Mouse (Mus musculus) heart, embryonic 16.5 days (tissue): ENCODE measurements around the gene Col25a1. TPM values are rescaled to one million over a fixed set of nuclear protein-coding genes. Genes with fewer than 3 reads are reported as not detected.

ENCODE experiments used
- ATAC-seq: fragments of 200-750 bp; cut with Nextera tagmentation; replicated peaks from 2 replicates; pipeline ENCODE4 v1.8.0; 2017; ENCODE audit warnings: moderate number of reproducible peaks; ENCODE audit not compliant: insufficient read depth, low FRiP score; ENCODE audit errors: extremely low read depth
- H3K27ac ChIP-seq: fragments of 300-500 bp; sonication (generic); 2 replicates; pipeline ENCODE4 v1.5.1; 2014; ENCODE audit warnings: mild to moderate bottlenecking, low read length, control low read depth, moderate library complexity
- H3K27me3 ChIP-seq: fragments of 300-500 bp; sonication (generic); 2 replicates; pipeline ENCODE4 v1.6.1; 2014; ENCODE audit warnings: low read length, mixed read lengths; ENCODE audit not compliant: control insufficient read depth, insufficient read depth
- H3K36me3 ChIP-seq: fragments of 300-500 bp; sonication (generic); 2 replicates; pipeline ENCODE4 v1.6.1; 2014; ENCODE audit not compliant: control insufficient read depth, insufficient read depth
- H3K4me1 ChIP-seq: fragments of 300-500 bp; sonication (generic); 2 replicates; pipeline ENCODE4 v1.6.1; 2014; ENCODE audit warnings: low read length, mixed read lengths; ENCODE audit not compliant: control insufficient read depth, insufficient read depth
- H3K4me2 ChIP-seq: fragments of 300-500 bp; sonication (generic); 2 replicates; pipeline ENCODE4 v1.6.1; 2014; ENCODE audit warnings: low read depth, mild to moderate bottlenecking, control low read depth, low read length
- H3K4me3 ChIP-seq: fragments of 300-500 bp; sonication (generic); 2 replicates; pipeline ENCODE4 v1.5.1; 2014; ENCODE audit warnings: mild to moderate bottlenecking, control low read depth, low read length
- H3K9ac ChIP-seq: fragments of 300-500 bp; sonication (generic); 2 replicates; pipeline ENCODE4 v1.6.1; 2014; ENCODE audit warnings: low read length, control low read depth
- H3K9me3 ChIP-seq: fragments of 300-500 bp; sonication (generic); replicated peaks from 2 replicates; pipeline ENCODE4 v1.6.1; 2016; ENCODE audit warnings: low read length; ENCODE audit not compliant: control insufficient read depth
- WGBS: fragments of 180-500 bp; shearing (Covaris S2); extraction: QIAGEN DNeasy Blood & Tissue Kit; methylation state at CpG from one replicate; pipeline ENCODE4 v1.1.7; 2014; 5-methylcytosine and 5-hydroxymethylcytosine counted together
- polyA plus RNA-seq: library from polyadenylated mRNA; unstranded; fragments of >200 nt; fragmentation: Nextera tagmentation; extraction: Ambion mirVana; gene quantifications from 2 replicates; pipeline ENCODE4 v1.2.1, GENCODE M21; 2015

Col25a1 gene
- polyA plus RNA-seq, 1 experiment from 2014 or later, result 1.2 TPM

DNA sequence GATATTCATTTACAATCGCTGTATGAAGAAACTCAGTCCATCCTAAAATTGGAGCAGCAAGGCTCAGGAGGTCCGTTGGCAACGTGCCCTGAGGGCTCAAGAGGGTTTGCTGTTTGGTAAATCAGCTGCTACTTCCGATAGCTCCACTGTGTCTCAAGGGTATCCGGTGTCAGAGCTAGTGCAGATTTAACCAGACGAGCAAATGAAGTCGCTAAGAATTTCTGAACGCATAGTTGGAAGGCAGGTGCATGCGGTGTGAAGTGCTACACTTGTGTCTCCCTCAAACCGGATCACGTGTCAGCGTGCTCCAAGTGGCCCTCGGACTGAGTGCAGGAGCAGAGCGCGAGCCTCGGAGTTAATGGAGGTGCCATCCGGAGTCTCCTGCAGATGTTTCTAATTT is 448.2 kb downstream of the Col25a1 start:
- 32% methylated on average over 17 of the region's 17 CpGs for WGBS

GRCm38 (mm10) chr3:130581577-130581976 is 450.3 kb downstream of the Col25a1 start:
- no peaks in the 10 kb centered on the region for H3K27me3 ChIP-seq
- no peak for ATAC-seq
- WGBS, result 86% methylated on average over 2 of the region's 2 CpGs

More for the DNA sequence above, 448.2 kb downstream of the Col25a1 start:
- H3K27ac ChIP-seq, result no peak overlapping the region
- no peaks in the 10 kb centered on the region for H3K4me1 ChIP-seq
- H3K4me3 ChIP-seq, result peak overlapping the region; percentile 21
- 0 out of 2 replicates have a peak, but pooled peaks have one; percentile 52 for ATAC-seq
- H3K9ac ChIP-seq, result no peak overlapping the region
- no peaks in the 10 kb centered on the region for H3K36me3 ChIP-seq
- H3K9me3 ChIP-seq, result peaks cover 3% of the 10 kb centered on the region; the same call in 1 of the 2 replicates
- peaks cover 2% of the 10 kb centered on the region; the same call in 1 of the 2 replicates for H3K27me3 ChIP-seq
- peak overlapping the region; percentile 54 for H3K4me2 ChIP-seq

DNA sequence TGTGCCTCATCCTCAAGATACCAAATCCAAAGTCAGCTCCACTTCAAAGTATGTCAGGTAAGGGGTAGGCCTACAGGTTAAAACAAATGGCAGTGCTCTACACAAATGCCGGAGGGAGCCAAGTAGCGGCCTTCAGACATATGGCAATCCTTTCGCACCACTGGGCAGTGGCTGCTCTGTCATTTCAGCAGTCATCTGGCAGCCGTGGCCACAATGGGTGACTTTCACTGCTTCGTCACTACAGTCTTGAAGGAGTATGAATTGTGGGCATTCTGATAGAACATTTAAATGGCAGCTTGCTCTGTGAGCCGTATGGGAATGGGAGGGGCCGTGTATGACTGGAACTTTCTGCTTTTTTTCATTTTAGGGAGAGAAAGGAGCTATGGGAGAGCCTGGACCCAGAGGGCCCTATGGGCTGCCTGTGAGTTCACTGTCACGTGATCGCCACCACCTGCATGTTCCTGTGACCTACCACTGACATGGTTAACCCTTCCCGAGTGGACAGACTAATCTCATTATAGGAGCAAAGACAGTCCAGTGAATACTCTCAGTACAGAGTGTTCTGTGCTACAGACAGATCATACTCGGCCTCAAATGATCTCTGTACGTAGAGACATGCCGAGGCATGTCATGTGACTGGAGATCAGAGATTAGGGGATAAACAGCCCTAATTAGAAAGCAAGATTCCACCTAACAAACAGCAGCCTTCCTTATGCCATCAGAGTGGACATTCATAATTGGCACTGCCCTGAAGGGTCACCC is 451.8 kb downstream of the Col25a1 start:
- H3K4me2 ChIP-seq, result no peak overlapping the region
- H3K27me3 ChIP-seq, result no peaks in the 10 kb centered on the region
- no peak overlapping the region for H3K27ac ChIP-seq
- 80% methylated on average over 13 of the region's 13 CpGs for WGBS
- no peak for ATAC-seq
- no peaks in the 10 kb centered on the region for H3K9me3 ChIP-seq
- H3K9ac ChIP-seq, result no peak overlapping the region
- H3K36me3 ChIP-seq, result no peaks in the 10 kb centered on the region
- no peak overlapping the region for H3K4me3 ChIP-seq
- H3K4me1 ChIP-seq, result no peaks in the 10 kb centered on the region

More at GRCm38 (mm10) chr3:130581577-130581976, 450.3 kb downstream of the Col25a1 start:
- Histone ChIP-seq H3K4me1 (no peaks in the 10 kb centered on the region), H3K4me3 (no peak overlapping the region), H3K9me3 (peaks cover 2% of the 10 kb centered on the region; the same call in 1 of the 2 replicates), H3K4me2 (no peak overlapping the region), H3K27ac (no peak overlapping the region), H3K36me3 (no peaks in the 10 kb centered on the region), H3K9ac (no peak overlapping the region)

GRCm38 (mm10) chr3:130584007-130584406 is 452.7 kb downstream of the Col25a1 start:
- Histone ChIP-seq H3K4me3 (no peak overlapping the region), H3K27ac (no peak overlapping the region), H3K9me3 (no peaks in the 10 kb centered on the region), H3K9ac (no peak overlapping the region), H3K36me3 (no peaks in the 10 kb centered on the region), H3K4me1 (no peaks in the 10 kb centered on the region), H3K27me3 (no peaks in the 10 kb centered on the region), H3K4me2 (no peak overlapping the region)
- no peak for ATAC-seq
- 84% methylated on average over 7 of the region's 7 CpGs for WGBS

GRCm38 (mm10) chr3:130595050-130595449 is 463.7 kb downstream of the Col25a1 start:
- no peaks in the 10 kb centered on the region for H3K27me3 ChIP-seq
- no peaks in the 10 kb centered on the region for H3K9me3 ChIP-seq
- no peaks in the 10 kb centered on the region for H3K36me3 ChIP-seq
- no peak overlapping the region for H3K27ac ChIP-seq
- 33% methylated on average over 8 of the region's 8 CpGs for WGBS
- no peak for ATAC-seq
- H3K4me1 ChIP-seq, result peaks cover 12% of the 10 kb centered on the region; the same call in 1 of the 2 replicates
- no peak overlapping the region for H3K9ac ChIP-seq
- peak overlapping the region; percentile 8; the same call in 1 of the 2 replicates for H3K4me3 ChIP-seq
- peak overlapping the region; percentile 49 for H3K4me2 ChIP-seq

DNA sequence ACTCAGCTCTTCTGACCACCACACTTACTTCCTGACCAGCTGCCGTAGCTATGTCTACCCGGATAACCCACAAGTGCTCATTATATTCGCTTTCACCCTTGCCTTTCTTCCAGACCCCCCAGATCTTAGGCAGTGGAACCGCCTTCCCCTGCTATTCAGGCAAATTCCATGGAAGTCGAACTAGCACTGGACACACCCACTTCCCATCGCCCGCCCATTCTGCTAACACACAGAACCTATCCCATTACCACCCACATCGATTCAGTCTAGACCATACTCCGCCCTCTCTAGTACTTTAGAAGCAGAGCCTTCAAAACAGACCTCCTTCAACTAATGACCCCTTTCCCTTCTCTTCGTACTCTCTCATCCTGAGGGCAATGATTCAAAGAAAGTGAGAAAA is 470.2 kb downstream of the Col25a1 start:
- no peaks in the 10 kb centered on the region for H3K36me3 ChIP-seq
- no peak overlapping the region for H3K27ac ChIP-seq
- no peak overlapping the region for H3K4me2 ChIP-seq
- H3K9me3 ChIP-seq, result no peaks in the 10 kb centered on the region
- H3K4me1 ChIP-seq, result no peaks in the 10 kb centered on the region
- ATAC-seq, result no peak
- 74% methylated on average over 10 of the region's 10 CpGs for whole genome bisulfite sequencing
- no peak overlapping the region for H3K9ac ChIP-seq
- H3K4me3 ChIP-seq, result no peak overlapping the region
- no peaks in the 10 kb centered on the region for H3K27me3 ChIP-seq

- ATAC-seq, result no peak
- no peak overlapping the region for H3K4me3 ChIP-seq
- WGBS, result 83% methylated on average over 2 of the region's 2 CpGs
- H3K27me3 ChIP-seq, result no peaks in the 10 kb centered on the region
- H3K27ac ChIP-seq, result no peak overlapping the region
- no peak overlapping the region for H3K9ac ChIP-seq
- H3K4me2 ChIP-seq, result no peak overlapping the region
- no peaks in the 10 kb centered on the region for H3K9me3 ChIP-seq
- no peaks in the 10 kb centered on the region for H3K4me1 ChIP-seq
- no peaks in the 10 kb centered on the region for H3K36me3 ChIP-seq
Measured at GRCm38 (mm10) chr3:130607924-130608323, 476.6 kb downstream of the Col25a1 start.

DNA sequence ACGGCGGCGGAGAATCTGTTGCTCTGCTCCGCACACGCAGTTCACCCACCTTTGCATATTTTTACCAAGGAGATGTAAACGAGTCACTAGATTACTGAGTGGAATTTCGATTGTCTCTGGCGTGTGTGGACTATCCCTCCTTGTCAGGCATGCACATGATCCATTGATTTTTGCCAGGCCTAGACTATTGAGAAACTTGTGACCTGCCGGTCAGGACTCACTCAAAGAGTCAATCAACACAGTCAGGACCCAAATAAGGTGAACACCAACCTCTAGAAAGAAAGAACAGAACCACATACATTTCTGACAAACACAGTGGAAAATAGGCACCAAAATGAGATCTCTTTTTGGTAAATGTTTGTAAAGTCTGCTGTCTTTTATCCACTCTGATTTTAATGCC is 483.1 kb downstream of the Col25a1 start:
- 67% methylated on average over 9 of the region's 9 CpGs for WGBS
- no peaks in the 10 kb centered on the region for H3K36me3 ChIP-seq
- 0 out of 2 replicates have a peak, but pooled peaks cover 5% of the 10 kb centered on the region for H3K4me1 ChIP-seq
- no peak overlapping the region for H3K27ac ChIP-seq
- H3K27me3 ChIP-seq, result 0 out of 2 replicates have a peak, but pooled peaks cover 5% of the 10 kb centered on the region
- H3K4me3 ChIP-seq, result no peak overlapping the region
- no peaks in the 10 kb centered on the region for H3K9me3 ChIP-seq
- H3K9ac ChIP-seq, result no peak overlapping the region
- no peak overlapping the region for H3K4me2 ChIP-seq
- ATAC-seq, result no peak

GRCm38 (mm10) chr3:130615625-130616024 is 484.3 kb downstream of the Col25a1 start:
- H3K27me3 ChIP-seq, result 0 out of 2 replicates have a peak, but pooled peaks cover 5% of the 10 kb centered on the region
- no peak overlapping the region for H3K4me3 ChIP-seq
- no peak for ATAC-seq
- WGBS, result 53% methylated on average over 8 of the region's 8 CpGs
- no peak overlapping the region for H3K4me2 ChIP-seq
- no peak overlapping the region for H3K9ac ChIP-seq
- no peaks in the 10 kb centered on the region for H3K36me3 ChIP-seq
- no peaks in the 10 kb centered on the region for H3K9me3 ChIP-seq
- H3K27ac ChIP-seq, result no peak overlapping the region
- 0 out of 2 replicates have a peak, but pooled peaks cover 5% of the 10 kb centered on the region for H3K4me1 ChIP-seq
